Mouse (Mus musculus): ENCODE measurements at regions not wholly inside any gene's neighbourhood (a gene's known extent, or its start where the extent isn't known, plus 50 kb on each side); places are given as distances from the start of the nearest gene placed in this dataset.

DNA sequence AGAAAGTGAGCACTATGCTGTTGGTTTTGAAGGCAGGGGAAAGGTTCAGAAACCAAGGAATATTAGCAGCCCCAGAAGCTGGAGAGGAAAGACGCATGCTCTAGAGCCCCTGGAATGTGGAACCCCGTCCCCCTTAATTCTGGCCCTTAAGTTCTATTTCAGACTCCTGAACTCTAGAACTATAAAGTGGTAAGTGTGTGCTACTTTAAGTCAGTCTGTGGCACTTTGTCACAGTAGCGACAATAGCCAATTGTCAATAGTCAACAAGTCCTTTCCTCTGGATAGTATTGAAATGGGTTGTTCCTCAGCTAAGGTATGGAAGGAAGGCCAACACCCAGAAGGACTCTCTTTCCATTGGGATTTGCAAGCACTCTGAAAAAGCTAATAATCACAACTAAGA, 64.2 kb upstream of the Cpm start:
- TF ChIP-seq CTCF (conservative IDR thresholded peaks at IDR 0.05 in 1 of 2, IDR thresholded peaks at IDR 0.05 in 1 of 2; ENCODE audit: low read depth in 2 of 2, low read length in 2 of 2) (no peak), TCF12 (IDR thresholded peaks at IDR 0.05; ENCODE audit: low read depth, low read length) (no peak), GABPA (IDR thresholded peaks at IDR 0.05; ENCODE audit: insufficient replicate concordance, low read depth, low read length) (no peak), MAZ (IDR thresholded peaks at IDR 0.05; ENCODE audit: low read depth, low read length) (no peak), POLR2A (IDR thresholded peaks at IDR 0.05; ENCODE audit: low read depth, low read length) (no peak), MAX (IDR thresholded peaks at IDR 0.05; ENCODE audit: low read length) (no peak), USF1 (IDR thresholded peaks at IDR 0.05; ENCODE audit: low read depth, low read length) (no peak), ELF1 (IDR thresholded peaks at IDR 0.05; ENCODE audit: low read depth, low read length) (no peak), BHLHE40 (IDR thresholded peaks at IDR 0.05; ENCODE audit: low read depth, low read length) (no peak)

All from CH12.LX (cell line).